Mouse (Mus musculus) kidney, embryonic 15.5 days (tissue): ENCODE measurements at regions not wholly inside any gene's neighbourhood (a gene's known extent, or its start where the extent isn't known, plus 50 kb on each side); places are given as distances from the start of the nearest gene placed in this dataset.
A peak's percentile ranks its signal among the peaks of the same experiment; 100 is the strongest.

Experiments used
- ATAC-seq: fragments of 200-750 bp; cut with Nextera tagmentation; replicated peaks from 2 replicates; pipeline ENCODE4 v1.8.0; 2017; ENCODE audit warnings: moderate TSS enrichment; ENCODE audit not compliant: low FRiP score
- H3K27ac ChIP-seq: fragments of 300-500 bp; sonication (generic); 2 replicates; pipeline ENCODE4 v1.5.1; 2015; ENCODE audit warnings: mild to moderate bottlenecking, inconsistent platforms
- H3K27me3 ChIP-seq: fragments of 300-500 bp; sonication (generic); 2 replicates; pipeline ENCODE4 v1.6.1; 2015; ENCODE audit warnings: inconsistent platforms
- H3K36me3 ChIP-seq: fragments of 300-500 bp; sonication (generic); 2 replicates; pipeline ENCODE4 v1.6.1; 2015; ENCODE audit warnings: inconsistent platforms
- H3K4me1 ChIP-seq: fragments of 300-500 bp; sonication (generic); 2 replicates; pipeline ENCODE4 v1.6.1; 2015; ENCODE audit warnings: inconsistent platforms
- H3K4me2 ChIP-seq: fragments of 300-500 bp; sonication (generic); 2 replicates; pipeline ENCODE4 v1.6.1; 2015; ENCODE audit warnings: moderate library complexity, mild to moderate bottlenecking, inconsistent platforms
- H3K4me3 ChIP-seq: fragments of 300-500 bp; sonication (generic); replicated peaks from 2 replicates; pipeline ENCODE4 v1.5.1; 2015; ENCODE audit warnings: mild to moderate bottlenecking, inconsistent platforms
- H3K9ac ChIP-seq: fragments of 300-500 bp; sonication (generic); 2 replicates; pipeline ENCODE4 v1.6.1; 2015; ENCODE audit warnings: mild to moderate bottlenecking, inconsistent platforms
- H3K9me3 ChIP-seq: fragments of 300-500 bp; sonication (generic); replicated peaks from 2 replicates; pipeline ENCODE4 v1.6.1; 2016; ENCODE audit warnings: inconsistent platforms
- WGBS: fragments of 180-500 bp; shearing (Covaris S2); methylation state at CpG from one replicate; pipeline ENCODE4 v1.1.7; 2015; ENCODE audit warnings: mixed read lengths; 5-methylcytosine and 5-hydroxymethylcytosine counted together

GRCm38 (mm10) chr13:107602149-107602548 lies 442.1 kb upstream of the Smim15 start:
- 33% methylated on average over 5 of the region's 5 CpGs for WGBS
- Histone ChIP-seq H3K9ac (no peak overlapping the region), H3K4me1 (peaks cover 16% of the 10 kb centered on the region), H3K27ac (no peak overlapping the region), H3K4me3 (no peak overlapping the region), H3K4me2 (no peak overlapping the region), H3K9me3 (no peaks in the 10 kb centered on the region), H3K27me3 (peaks cover 15% of the 10 kb centered on the region), H3K36me3 (no peaks in the 10 kb centered on the region)
- ATAC-seq, result no peak

- peak overlapping the region; percentile 38 for H3K4me2 ChIP-seq
- no peak overlapping the region for H3K4me3 ChIP-seq
- H3K9ac ChIP-seq, result no peak overlapping the region
- H3K36me3 ChIP-seq, result no peaks in the 10 kb centered on the region
- peaks cover 16% of the 10 kb centered on the region for H3K4me1 ChIP-seq
- WGBS, result 87% methylated on average over 4 of the region's 4 CpGs
- H3K9me3 ChIP-seq, result no peaks in the 10 kb centered on the region
- peak overlapping the region; percentile 51 for H3K27ac ChIP-seq
- H3K27me3 ChIP-seq, result peaks cover 15% of the 10 kb centered on the region
- ATAC-seq, result no peak
Observed at GRCm38 (mm10) chr13:107601132-107601439, 443.2 kb upstream of the Smim15 start.

GRCm38 (mm10) chr13:107600331-107601131 lies 443.7 kb upstream of the Smim15 start:
- Histone ChIP-seq H3K4me2 (peak overlapping the region; percentile 38), H3K4me3 (no peak overlapping the region), H3K27me3 (peaks cover 15% of the 10 kb centered on the region), H3K9me3 (no peaks in the 10 kb centered on the region), H3K36me3 (no peaks in the 10 kb centered on the region), H3K4me1 (peaks cover 16% of the 10 kb centered on the region), H3K9ac (no peak overlapping the region), H3K27ac (peak overlapping the region; percentile 51)
- ATAC-seq, result peak; percentile 88
- 40% methylated on average over 22 of the region's 22 CpGs for WGBS

- H3K36me3 ChIP-seq, result no peaks in the 10 kb centered on the region
- H3K9me3 ChIP-seq, result no peaks in the 10 kb centered on the region
- peaks cover 15% of the 10 kb centered on the region for H3K27me3 ChIP-seq
- H3K9ac ChIP-seq, result no peak overlapping the region
- peaks cover 16% of the 10 kb centered on the region for H3K4me1 ChIP-seq
- no peak for ATAC-seq
- H3K4me3 ChIP-seq, result no peak overlapping the region
- H3K4me2 ChIP-seq, result no peak overlapping the region
- 48% methylated on average over 4 of the region's 4 CpGs for WGBS
- H3K27ac ChIP-seq, result no peak overlapping the region
Observed at GRCm38 (mm10) chr13:107599094-107599644, 445.1 kb upstream of the Smim15 start.

GRCm38 (mm10) chr13:107598391-107598790 lies 445.9 kb upstream of the Smim15 start:
- H3K27ac ChIP-seq, result no peak overlapping the region
- H3K9ac ChIP-seq, result no peak overlapping the region
- H3K36me3 ChIP-seq, result no peaks in the 10 kb centered on the region
- peaks cover 15% of the 10 kb centered on the region for H3K27me3 ChIP-seq
- 72% methylated on average over 1 of the region's 1 CpGs for WGBS
- no peak overlapping the region for H3K4me3 ChIP-seq
- no peaks in the 10 kb centered on the region for H3K9me3 ChIP-seq
- no peak overlapping the region for H3K4me2 ChIP-seq
- no peak for ATAC-seq
- H3K4me1 ChIP-seq, result peaks cover 16% of the 10 kb centered on the region

GRCm38 (mm10) chr13:107597217-107597616 lies 447.0 kb upstream of the Smim15 start:
- peaks cover 16% of the 10 kb centered on the region for H3K4me1 ChIP-seq
- no peak overlapping the region for H3K4me2 ChIP-seq
- peaks cover 10% of the 10 kb centered on the region for H3K27me3 ChIP-seq
- no peak overlapping the region for H3K4me3 ChIP-seq
- ATAC-seq, result no peak
- no peaks in the 10 kb centered on the region for H3K36me3 ChIP-seq
- no peak overlapping the region for H3K27ac ChIP-seq
- WGBS, result 54% methylated on average over 2 of the region's 2 CpGs
- no peak overlapping the region for H3K9ac ChIP-seq
- H3K9me3 ChIP-seq, result no peaks in the 10 kb centered on the region

GRCm38 (mm10) chr13:107596183-107596582 lies 448.1 kb upstream of the Smim15 start:
- no peak for ATAC-seq
- no peak overlapping the region for H3K4me2 ChIP-seq
- H3K27ac ChIP-seq, result no peak overlapping the region
- no peaks in the 10 kb centered on the region for H3K9me3 ChIP-seq
- H3K4me1 ChIP-seq, result peaks cover 15% of the 10 kb centered on the region
- no peaks in the 10 kb centered on the region for H3K36me3 ChIP-seq
- WGBS, result 64% methylated on average over 2 of the region's 2 CpGs
- H3K9ac ChIP-seq, result no peak overlapping the region
- no peak overlapping the region for H3K4me3 ChIP-seq
- H3K27me3 ChIP-seq, result peaks cover 4% of the 10 kb centered on the region

GRCm38 (mm10) chr13:107588399-107589002 lies 455.7 kb upstream of the Smim15 start:
- Histone ChIP-seq H3K9me3 (no peaks in the 10 kb centered on the region), H3K4me2 (no peak overlapping the region), H3K27me3 (no peaks in the 10 kb centered on the region), H3K36me3 (no peaks in the 10 kb centered on the region), H3K9ac (no peak overlapping the region), H3K4me1 (no peaks in the 10 kb centered on the region), H3K4me3 (no peak overlapping the region), H3K27ac (no peak overlapping the region)
- no peak for ATAC-seq
- WGBS, result 59% methylated on average over 9 of the region's 9 CpGs

GRCm38 (mm10) chr13:107587678-107588077 lies 456.6 kb upstream of the Smim15 start:
- Histone ChIP-seq H3K4me3 (no peak overlapping the region), H3K27me3 (no peaks in the 10 kb centered on the region), H3K4me1 (no peaks in the 10 kb centered on the region), H3K27ac (no peak overlapping the region), H3K4me2 (no peak overlapping the region), H3K9me3 (no peaks in the 10 kb centered on the region), H3K9ac (no peak overlapping the region), H3K36me3 (no peaks in the 10 kb centered on the region)
- WGBS, result 30% methylated on average over 8 of the region's 8 CpGs
- peak; percentile 67; the same call in 1 of the 2 replicates for ATAC-seq

- H3K27ac ChIP-seq, result no peak overlapping the region
- no peak overlapping the region for H3K4me2 ChIP-seq
- H3K4me3 ChIP-seq, result no peak overlapping the region
- ATAC-seq, result no peak
- H3K9me3 ChIP-seq, result no peaks in the 10 kb centered on the region
- WGBS, result 82% methylated on average over 9 of the region's 9 CpGs
- no peaks in the 10 kb centered on the region for H3K4me1 ChIP-seq
- no peak overlapping the region for H3K9ac ChIP-seq
- no peaks in the 10 kb centered on the region for H3K36me3 ChIP-seq
- H3K27me3 ChIP-seq, result no peaks in the 10 kb centered on the region
Observed at GRCm38 (mm10) chr13:107585936-107586335, 458.3 kb upstream of the Smim15 start.

GRCm38 (mm10) chr13:107585353-107585752 lies 458.9 kb upstream of the Smim15 start:
- H3K27ac ChIP-seq, result no peak overlapping the region
- no peak for ATAC-seq

GRCm38 (mm10) chr13:107578968-107579367 lies 465.3 kb upstream of the Smim15 start:
- no peak for ATAC-seq
- H3K27ac ChIP-seq, result no peak overlapping the region
- no peak overlapping the region for H3K4me2 ChIP-seq
- no peaks in the 10 kb centered on the region for H3K27me3 ChIP-seq
- no peaks in the 10 kb centered on the region for H3K9me3 ChIP-seq
- no peak overlapping the region for H3K4me3 ChIP-seq
- WGBS, result 92% methylated on average over 6 of the region's 6 CpGs
- H3K4me1 ChIP-seq, result no peaks in the 10 kb centered on the region
- no peak overlapping the region for H3K9ac ChIP-seq
- no peaks in the 10 kb centered on the region for H3K36me3 ChIP-seq

More at GRCm38 (mm10) chr13:107585353-107585752, 458.9 kb upstream of the Smim15 start:
- no peaks in the 10 kb centered on the region for H3K9me3 ChIP-seq
- H3K4me1 ChIP-seq, result no peaks in the 10 kb centered on the region
- no peaks in the 10 kb centered on the region for H3K36me3 ChIP-seq
- no peaks in the 10 kb centered on the region for H3K27me3 ChIP-seq
- WGBS, result 44% methylated on average over 4 of the region's 4 CpGs
- H3K4me3 ChIP-seq, result no peak overlapping the region
- H3K9ac ChIP-seq, result no peak overlapping the region
- H3K4me2 ChIP-seq, result no peak overlapping the region
